Mouse (Mus musculus) CH12.LX (cell line): ENCODE results near the gene Tgfbr3. TPM values are rescaled to one million over a fixed set of nuclear protein-coding genes. Genes with fewer than 3 reads are reported as not detected.

ENCODE experiments used
- DNase-seq: peaks from one replicate; pipeline ENCODE4 v3.0.0-alpha.2; 2013; ENCODE audit errors: extremely low read depth
- H3K27ac ChIP-seq: 2 replicates; pipeline ENCODE4 v1.5.1; 2012; ENCODE audit warnings: low read depth, mild to moderate bottlenecking, control low read depth, moderate library complexity; ENCODE audit not compliant: insufficient read depth
- H3K27me3 ChIP-seq: replicated peaks from 2 replicates; pipeline ENCODE3; 2012; ENCODE audit warnings: inconsistent platforms
- H3K36me3 ChIP-seq, 2 experiments: replicated peaks in 1 of 2; 2 replicates each; pipeline versions ENCODE3 to v1.6.1; 2012; ENCODE audit warnings: inconsistent platforms in 1 of 2, low read length in 1 of 2, mild to moderate bottlenecking in 1 of 2, mixed read lengths in 1 of 2, moderate library complexity in 1 of 2; ENCODE audit not compliant: control insufficient read depth in 1 of 2, insufficient read depth in 1 of 2
- H3K4me1 ChIP-seq, 2 experiments: 2 replicates each; pipeline ENCODE4 v1.6.1; 2012; ENCODE audit warnings: inconsistent platforms in 1 of 2, moderate library complexity in 1 of 2; ENCODE audit not compliant: insufficient read depth in 2 of 2, control insufficient read depth in 1 of 2
- H3K4me2 ChIP-seq: 2 replicates; pipeline ENCODE4 v1.6.1; 2012; ENCODE audit warnings: low read depth, mild to moderate bottlenecking, control low read depth; ENCODE audit not compliant: poor library complexity, insufficient read depth, severe bottlenecking
- H3K4me3 ChIP-seq, 3 experiments: fragments of 150-350 bp in 1 of 3; sonication (generic) in 1 of 3; replicated peaks in 1 of 3; 2 replicates each; pipeline versions ENCODE3 to v1.5.1; 2011 to 2012; ENCODE audit warnings: low read depth in 2 of 3, low read length in 2 of 3, mild to moderate bottlenecking in 2 of 3, moderate library complexity in 2 of 3, control low read depth in 1 of 3, improper control_type of control experiment in 1 of 3, inconsistent platforms in 1 of 3, mixed read lengths in 1 of 3; ENCODE audit not compliant: poor library complexity in 1 of 3
- H3K79me2 ChIP-seq: replicated peaks from 2 replicates; pipeline ENCODE4 v1.6.1; 2012; ENCODE audit warnings: mild to moderate bottlenecking, moderate library complexity; ENCODE audit not compliant: control insufficient read depth, poor library complexity, insufficient read depth, severe bottlenecking; ENCODE audit errors: extremely low read depth
- H3K9ac ChIP-seq: 2 replicates; pipeline ENCODE4 v1.6.1; 2012; ENCODE audit warnings: low read depth, mild to moderate bottlenecking, control low read depth, moderate library complexity; ENCODE audit not compliant: insufficient read depth
- H3K9me3 ChIP-seq: replicated peaks from 2 replicates; pipeline ENCODE3; 2012; ENCODE audit warnings: low read length, inconsistent platforms, mixed read lengths
- BHLHE40 ChIP-seq: IDR thresholded peaks from 2 replicates; pipeline ENCODE4 v1.6.1; 2011; ENCODE audit warnings: mild to moderate bottlenecking, low read depth, low read length, improper control_type of control experiment
- CHD1 ChIP-seq: IDR thresholded peaks from 2 replicates; pipeline ENCODE4 v1.6.1; 2012; ENCODE audit warnings: low read depth, low read length, improper control_type of control experiment, inconsistent platforms
- CHD2 ChIP-seq: IDR thresholded peaks from 2 replicates; pipeline ENCODE4 v1.6.1; 2011; ENCODE audit warnings: low read length, improper control_type of control experiment
- CTCF ChIP-seq, 2 experiments: IDR thresholded peaks in 1 of 2; conservative IDR thresholded peaks in 1 of 2; 2 replicates each; pipeline ENCODE4 v1.5.1; 2011 to 2012; ENCODE audit warnings: low read depth in 2 of 2, low read length in 2 of 2, improper control_type of control experiment in 1 of 2, inconsistent platforms in 1 of 2, mild to moderate bottlenecking in 1 of 2, moderate library complexity in 1 of 2
- E2F4 ChIP-seq: IDR thresholded peaks from 2 replicates; pipeline ENCODE4 v1.6.1; 2011; ENCODE audit warnings: low read depth, low read length, improper control_type of control experiment; ENCODE audit not compliant: insufficient replicate concordance
- MAZ ChIP-seq: IDR thresholded peaks from 2 replicates; pipeline ENCODE4 v1.6.1; 2012; ENCODE audit warnings: low read depth, mild to moderate bottlenecking, inconsistent platforms, low read length, improper control_type of control experiment, moderate library complexity
- MEF2A ChIP-seq: IDR thresholded peaks from 2 replicates; pipeline ENCODE4 v1.6.1; 2014; ENCODE audit warnings: low read depth, mild to moderate bottlenecking, inconsistent platforms, low read length, improper control_type of control experiment, borderline replicate concordance
- PAX5 ChIP-seq: IDR thresholded peaks from 2 replicates; pipeline ENCODE4 v1.6.1; 2012; ENCODE audit warnings: low read length, inconsistent platforms, mixed read lengths
- TBP ChIP-seq: conservative IDR thresholded peaks from 2 replicates; pipeline ENCODE4 v1.6.1; 2011; ENCODE audit warnings: low read depth, low read length, improper control_type of control experiment
- TCF12 ChIP-seq: IDR thresholded peaks from 2 replicates; pipeline ENCODE4 v1.6.1; 2014; ENCODE audit warnings: low read depth, mild to moderate bottlenecking, inconsistent platforms, low read length, improper control_type of control experiment
- USF1 ChIP-seq: IDR thresholded peaks from 2 replicates; pipeline ENCODE4 v1.6.1; 2014; ENCODE audit warnings: low read depth, mild to moderate bottlenecking, inconsistent platforms, low read length, improper control_type of control experiment
- ZC3H11A ChIP-seq: IDR thresholded peaks from 2 replicates; pipeline ENCODE4 v1.6.1; 2012; ENCODE audit warnings: low read depth, mild to moderate bottlenecking, inconsistent platforms, low read length, improper control_type of control experiment
- ZMIZ1 ChIP-seq: IDR thresholded peaks from 2 replicates; pipeline ENCODE4 v1.6.1; 2012; ENCODE audit warnings: low read depth, mild to moderate bottlenecking, inconsistent platforms, low read length, improper control_type of control experiment
- ZNF384 ChIP-seq: IDR thresholded peaks from 2 replicates; pipeline ENCODE4 v1.6.1; 2012; ENCODE audit warnings: low read depth, low read length, improper control_type of control experiment, inconsistent platforms
- dilution Hi-C: fragments of 300-500 bp; cut with MboI; formaldehyde crosslinking; loops from 2 replicates; pipeline ENCODE4 v1.14.3; 2020; ENCODE audit warnings: low sequenced_read_pairs; ENCODE audit not compliant: extremely low pct_unique_long_range_greater_than_20kb, extremely low pct_ligation_motif_present
- in situ Hi-C: fragments of 300-500 bp; cut with MboI; formaldehyde crosslinking; loops from 3 replicates; pipeline ENCODE4 v1.14.3; 2019; ENCODE audit warnings: low sequenced_read_pairs, low pct_ligation_motif_present, low pct_unique_long_range_greater_than_20kb, mixed read lengths
- polyA plus RNA-seq: library from polyadenylated mRNA; unstranded; fragments of >175 nt; gene quantifications from 2 replicates; pipeline ENCODE4 v1.2.1, GENCODE M21; 2012; ENCODE audit warnings: low read depth; ENCODE audit not compliant: insufficient read length
- total RNA-seq, 2 experiments: library from RNA; depleted of rRNA; stranded (reverse); fragments of 300-350 nt in 1 of 2; fragments of >200 nt in 1 of 2; gene quantifications; 2 replicates each; pipeline ENCODE4 v1.2.3; 2012 to 2014

Gene Tgfbr3
- total and polyA plus RNA-seq, 3 experiments = 0.13 to 0.46 (median 0.30) TPM

GRCm38 (mm10) chr5:107099076-107099475, 190.4 kb downstream of the Tgfbr3 start:
- H3K9me3 ChIP-seq = no peaks in the 10 kb centered on the region
- TF ChIP-seq ZNF384 = no peak
- TF ChIP-seq, all 38 proteins: peak for 0
- no peaks in the 10 kb centered on the region for H3K79me2 ChIP-seq
- no peak overlapping the region for H3K27ac ChIP-seq
- dilution Hi-C loops (no loop called here), in situ Hi-C loops (no loop called here)
- H3K4me1 ChIP-seq = no peaks in the 10 kb centered on the region
- no peak for DNase-seq
- no peak overlapping the region for H3K4me2 ChIP-seq
- no peak overlapping the region for H3K4me3 ChIP-seq
- no peak overlapping the region for H3K9ac ChIP-seq
- H3K27me3 ChIP-seq = no peaks in the 10 kb centered on the region
- no peaks in the 10 kb centered on the region for H3K36me3 ChIP-seq

DNA sequence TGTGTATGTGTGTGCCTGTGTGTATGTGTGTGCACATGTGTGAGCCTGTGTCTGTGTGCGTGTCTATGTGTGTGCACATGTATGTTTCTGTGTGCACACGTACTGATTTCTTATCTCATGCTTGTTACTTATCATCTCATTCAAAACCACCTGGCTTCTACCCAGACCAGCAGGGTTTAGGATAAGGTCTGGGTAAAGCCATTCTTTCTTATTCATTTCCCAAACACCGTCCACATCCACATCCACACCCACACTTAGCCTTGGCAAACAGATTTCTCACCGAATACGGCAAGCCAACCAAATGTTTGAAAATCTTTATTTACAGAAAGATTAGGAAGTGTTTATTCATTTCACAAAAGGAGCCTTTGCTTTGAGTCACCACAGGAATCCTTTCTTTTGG, 191.4 kb downstream of the Tgfbr3 start:
- Histone ChIP-seq H3K27ac (no peak overlapping the region), H3K36me3 (no peaks in the 10 kb centered on the region), H3K4me1 (no peaks in the 10 kb centered on the region), H3K9ac (no peak overlapping the region), H3K4me2 (no peak overlapping the region), H3K79me2 (no peaks in the 10 kb centered on the region), H3K4me3 (no peak overlapping the region), H3K9me3 (no peaks in the 10 kb centered on the region), H3K27me3 (no peaks in the 10 kb centered on the region)
- TF ChIP-seq CTCF (conservative IDR thresholded peaks at IDR 0.05 in 1 of 2, IDR thresholded peaks at IDR 0.05 in 1 of 2; ENCODE audit: low read depth in 2 of 2, low read length in 2 of 2) = no peak
- TF ChIP-seq BHLHE40 = no peak
- no peak for TF ChIP-seq CHD2
- no peak for TF ChIP-seq PAX5
- no peak for TF ChIP-seq USF1
- no peak for TF ChIP-seq MAZ
- no peak for TF ChIP-seq TCF12
- TF ChIP-seq E2F4 = no peak
- TF ChIP-seq MEF2A = no peak
- no peak for TF ChIP-seq ZNF384
- TF ChIP-seq TBP = no peak
- no peak for TF ChIP-seq ZMIZ1
- TF ChIP-seq ZC3H11A = no peak
- TF ChIP-seq CHD1 = no peak
- in situ Hi-C loops (no loop called here), dilution Hi-C loops (no loop called here)
- no peak for DNase-seq

GRCm38 (mm10) chr5:107097314-107097713, 192.1 kb downstream of the Tgfbr3 start:
- Histone ChIP-seq H3K36me3 (no peaks in the 10 kb centered on the region), H3K27me3 (no peaks in the 10 kb centered on the region), H3K27ac (no peak overlapping the region), H3K79me2 (no peaks in the 10 kb centered on the region), H3K9me3 (no peaks in the 10 kb centered on the region), H3K9ac (no peak overlapping the region), H3K4me3 (no peak overlapping the region), H3K4me2 (no peak overlapping the region), H3K4me1 (no peaks in the 10 kb centered on the region)
- DNase-seq = no peak
- dilution Hi-C loops = no loop called here
- TF ChIP-seq CHD1 (no peak), TBP (no peak), PAX5 (no peak)
- in situ Hi-C loops = no loop called here
